Mouse (Mus musculus): Measurements from ENCODE around the gene Nfic. TPM values are rescaled to one million over a fixed set of nuclear protein-coding genes. Genes with fewer than 3 reads are reported as not detected.
A peak's percentile ranks its signal among the peaks of the same experiment; 100 is the strongest.

The Nfic gene
- polyA plus RNA-seq, 2 experiments = 1.3 to 4.6 TPM

DNA sequence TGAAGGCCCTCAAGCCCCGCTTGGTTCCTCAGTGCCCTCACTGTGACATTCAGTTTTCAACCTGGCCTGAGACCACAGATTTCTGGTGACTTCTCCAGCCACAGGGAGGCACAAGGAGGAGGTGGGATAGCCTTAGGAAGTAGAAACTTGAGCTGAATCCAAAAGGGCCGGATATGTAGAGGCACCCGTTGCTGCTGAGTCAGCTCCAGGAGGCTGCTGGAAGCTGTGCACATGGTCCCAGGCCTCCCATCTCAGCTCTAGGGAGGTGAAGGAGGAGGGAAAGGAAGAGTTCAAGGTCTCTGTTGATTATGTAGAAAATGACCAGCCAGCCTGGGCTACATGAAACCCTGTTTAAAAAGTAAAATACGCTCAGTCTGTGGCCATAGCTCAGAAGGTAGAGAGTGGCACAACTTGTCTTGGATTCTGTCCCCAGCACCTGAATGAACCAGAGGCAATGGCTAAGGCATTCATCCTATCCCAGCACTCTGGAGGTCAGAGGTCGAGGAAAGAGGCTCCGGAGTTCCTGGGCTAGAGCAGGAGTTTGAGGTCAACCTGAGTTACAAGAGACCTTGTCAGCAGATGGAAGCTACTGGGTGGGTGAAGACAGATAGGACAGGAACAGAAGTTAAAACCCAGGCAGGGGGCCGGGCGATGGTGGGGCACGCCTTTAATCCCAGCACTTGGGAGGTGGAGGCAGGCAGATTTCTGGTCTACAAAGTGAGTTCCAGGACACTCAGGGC is 100.5 kb downstream of the Nfic start:
- H3K9me3 ChIP-seq (ENCODE audit: control insufficient read depth, low read length) = no peaks in the 10 kb centered on the region
- TF ChIP-seq CTCF (IDR thresholded peaks at IDR 0.05; ENCODE audit: low read depth) = no peak
- TF ChIP-seq EP300 (IDR thresholded peaks at IDR 0.05; ENCODE audit: low read depth) = no peak
- H3K27me3 ChIP-seq (ENCODE audit: control insufficient read depth, insufficient read depth, low read length) = no peaks in the 10 kb centered on the region
- no peak overlapping the region for H3K4me2 ChIP-seq (ENCODE audit: low read depth)
- H3K9ac ChIP-seq (replicated peaks) = no peak overlapping the region
- WGBS (ENCODE audit: insufficient replicate concordance) = 65% methylated on average over 9 of the region's 9 CpGs
- H3K4me1 ChIP-seq (replicated peaks; ENCODE audit: control insufficient read depth in 2 of 2, insufficient read depth in 2 of 2, low read length in 1 of 2) = peaks cover 40 to 44% of the 10 kb centered on the region in 2 experiments
- H3K4me3 ChIP-seq (ENCODE audit: insufficient read depth in 1 of 2, low read depth in 2 of 2, low read length in 2 of 2) = no peak overlapping the region
- no peaks in the 10 kb centered on the region for H3K36me3 ChIP-seq (replicated peaks; ENCODE audit: control insufficient read depth, insufficient read depth, low read depth)
- no peak for ATAC-seq (ENCODE audit: insufficient read depth)
- no peak for DNase-seq (ENCODE audit: low read depth in 3 of 3, low spot score in 3 of 3)
- H3K27ac ChIP-seq = no peak overlapping the region

DNA sequence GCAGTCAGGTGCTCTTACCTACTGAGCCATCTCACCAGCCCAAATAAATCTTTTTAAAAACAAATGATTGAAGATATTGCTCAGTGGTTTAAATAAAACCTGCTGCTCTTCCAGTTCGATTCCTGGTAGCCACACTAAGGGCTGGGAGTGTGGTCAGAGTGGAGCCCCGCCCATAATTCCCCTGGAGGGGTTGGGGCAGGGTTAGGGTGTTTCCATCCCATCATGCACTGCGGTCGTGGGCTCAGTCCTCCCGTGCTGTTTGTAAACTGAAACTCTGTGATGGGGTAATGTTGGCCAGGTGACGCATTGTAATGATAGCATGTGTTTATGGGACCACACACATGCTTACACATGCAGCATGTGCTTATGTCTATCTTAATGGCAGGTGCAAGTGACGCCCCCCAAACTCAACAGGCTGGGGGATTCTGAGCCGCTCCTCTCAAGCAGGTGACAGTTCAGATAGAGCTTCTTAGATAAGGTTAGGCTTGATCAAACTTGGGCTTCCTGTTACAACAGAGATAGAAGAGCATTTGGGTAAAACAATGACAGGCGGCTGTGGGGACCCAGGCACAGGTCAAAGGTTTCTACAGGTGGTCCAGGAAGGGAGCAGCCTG is 103.7 kb downstream of the Nfic start:
- DNase-seq (ENCODE audit: low read depth in 3 of 3, low spot score in 3 of 3) (peak; percentile 77 to 79 (median 79)), ATAC-seq (ENCODE audit: insufficient read depth) (peak; percentile 27; the same call in 1 of the 2 replicates)
- H3K27me3 ChIP-seq (ENCODE audit: control insufficient read depth, insufficient read depth, low read length) = no peaks in the 10 kb centered on the region
- no peak for TF ChIP-seq CTCF (IDR thresholded peaks at IDR 0.05; ENCODE audit: low read depth)
- peak; percentile 26; the same call in 1 of the 2 replicates for TF ChIP-seq EP300 (IDR thresholded peaks at IDR 0.05; ENCODE audit: low read depth)
- WGBS (ENCODE audit: insufficient replicate concordance) = 2% methylated on average over 9 of the region's 9 CpGs
- H3K4me2 ChIP-seq (ENCODE audit: low read depth) = peak overlapping the region; percentile 74
- H3K9ac ChIP-seq (replicated peaks) = peak overlapping the region; percentile 62
- no peaks in the 10 kb centered on the region for H3K9me3 ChIP-seq (ENCODE audit: control insufficient read depth, low read length)
- peak overlapping the region; percentile 76 for H3K27ac ChIP-seq
- H3K4me3 ChIP-seq (ENCODE audit: insufficient read depth in 1 of 2, low read depth in 2 of 2, low read length in 2 of 2) = peak overlapping the region; percentile 43 to 59
- H3K4me1 ChIP-seq (replicated peaks; ENCODE audit: control insufficient read depth in 2 of 2, insufficient read depth in 2 of 2, low read length in 1 of 2) = peaks cover 44 to 47% of the 10 kb centered on the region in 2 experiments
- H3K36me3 ChIP-seq (replicated peaks; ENCODE audit: control insufficient read depth, insufficient read depth, low read depth) = peaks cover 4% of the 10 kb centered on the region

DNA sequence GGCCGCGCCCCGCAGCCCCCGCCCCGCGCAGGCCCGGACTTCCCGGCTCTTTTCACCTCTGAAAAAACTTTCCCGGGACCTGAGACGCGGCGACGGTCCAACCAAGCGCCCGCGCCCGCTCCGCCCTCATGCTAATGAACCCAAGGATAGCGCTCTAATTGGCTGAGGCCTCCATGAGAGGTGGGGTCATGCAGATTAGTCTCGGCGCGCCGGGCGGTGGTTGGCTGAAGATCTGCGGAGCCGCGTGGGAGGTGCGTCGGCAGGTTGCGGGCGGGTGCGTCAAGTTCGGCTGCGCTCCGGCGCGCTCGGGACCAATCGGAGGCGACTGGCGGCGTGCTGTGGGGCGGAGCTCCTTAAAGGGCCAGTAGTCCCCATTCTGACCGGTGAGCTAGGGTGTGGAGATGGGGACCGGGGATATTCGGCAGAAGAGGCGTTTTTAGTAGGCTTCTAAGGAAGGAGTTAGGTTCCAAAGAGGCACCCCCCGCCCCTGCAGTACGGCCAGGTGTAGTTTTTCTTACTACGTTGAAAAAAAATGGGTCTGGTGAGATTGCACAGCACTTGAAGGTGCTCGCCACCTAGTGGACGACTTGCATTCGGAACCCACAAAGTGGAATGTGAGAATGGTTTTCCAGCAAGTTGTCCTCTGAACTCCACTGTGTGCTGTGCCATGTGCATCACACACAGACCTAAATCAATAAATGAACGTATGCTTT is 104.9 kb downstream of the Nfic start, which contains the start of gene Hmg20b:
Gene Hmg20b (minus strand): TSS at position 130 of the 713 bp plus-strand sequence.
- Histone ChIP-seq H3K36me3 (replicated peaks; ENCODE audit: control insufficient read depth, insufficient read depth, low read depth) (peaks cover 4% of the 10 kb centered on the region), H3K4me1 (replicated peaks; ENCODE audit: control insufficient read depth in 2 of 2, insufficient read depth in 2 of 2, low read length in 1 of 2) (peaks cover 40 to 43% of the 10 kb centered on the region in 2 experiments), H3K27ac (peak within 1 kb of the TSS; percentile 80), H3K27me3 (ENCODE audit: control insufficient read depth, insufficient read depth, low read length) (peaks cover 3% of the 10 kb centered on the region; the same call in 1 of the 2 replicates), H3K9me3 (ENCODE audit: control insufficient read depth, low read length) (no peaks in the 10 kb centered on the region), H3K4me2 (ENCODE audit: low read depth) (peak within 1 kb of the TSS; percentile 79), H3K4me3 (ENCODE audit: insufficient read depth in 1 of 2, low read depth in 2 of 2, low read length in 2 of 2) (peak within 1 kb of the TSS; percentile 79 to 84), H3K9ac (replicated peaks) (peak within 1 kb of the TSS; percentile 93)
- under 1% methylated on average over 54 of the region's 54 CpGs for WGBS (ENCODE audit: insufficient replicate concordance)
- TF ChIP-seq CTCF (IDR thresholded peaks at IDR 0.05; ENCODE audit: low read depth) (peak; percentile 96), EP300 (IDR thresholded peaks at IDR 0.05; ENCODE audit: low read depth) (no peak)
- ATAC-seq (ENCODE audit: insufficient read depth) (peak; percentile 90), DNase-seq (ENCODE audit: low read depth in 3 of 3, low spot score in 3 of 3) (peak; percentile 99)

DNA sequence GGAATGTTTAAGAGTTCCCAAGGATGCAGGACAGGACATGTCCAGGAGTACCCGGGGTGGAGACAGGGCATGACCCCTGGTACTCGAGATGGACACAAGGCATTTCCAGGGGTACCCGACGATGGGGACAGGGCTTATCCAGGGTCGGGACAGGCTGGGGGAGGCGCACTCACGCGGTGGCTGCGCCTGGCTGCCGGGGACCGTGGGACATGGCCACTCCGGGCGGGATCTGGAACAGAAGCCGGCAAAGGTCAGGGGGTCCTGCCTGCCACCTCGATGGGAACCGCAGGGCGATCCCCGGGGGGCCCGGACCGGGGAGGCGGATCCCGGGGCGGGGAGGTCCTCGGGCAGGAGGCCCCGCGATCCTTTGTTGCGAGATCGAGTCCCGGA is 105.5 kb downstream of the Nfic start:
- Histone ChIP-seq H3K27ac (peak overlapping the region; percentile 80), H3K4me2 (ENCODE audit: low read depth) (peak overlapping the region; percentile 79), H3K36me3 (replicated peaks; ENCODE audit: control insufficient read depth, insufficient read depth, low read depth) (peaks cover 4% of the 10 kb centered on the region), H3K4me1 (replicated peaks; ENCODE audit: control insufficient read depth in 2 of 2, insufficient read depth in 2 of 2, low read length in 1 of 2) (peaks cover 40 to 43% of the 10 kb centered on the region in 2 experiments), H3K27me3 (ENCODE audit: control insufficient read depth, insufficient read depth, low read length) (peaks cover 8% of the 10 kb centered on the region), H3K9me3 (ENCODE audit: control insufficient read depth, low read length) (no peaks in the 10 kb centered on the region), H3K4me3 (ENCODE audit: insufficient read depth in 1 of 2, low read depth in 2 of 2, low read length in 2 of 2) (peak overlapping the region; percentile 79 to 84), H3K9ac (replicated peaks) (peak overlapping the region; percentile 93)
- WGBS (ENCODE audit: insufficient replicate concordance) = under 1% methylated on average over 29 of the region's 29 CpGs
- TF ChIP-seq CTCF (IDR thresholded peaks at IDR 0.05; ENCODE audit: low read depth) = no peak
- TF ChIP-seq EP300 (IDR thresholded peaks at IDR 0.05; ENCODE audit: low read depth) = no peak
- ATAC-seq (ENCODE audit: insufficient read depth) = no peak; the same call in 1 of the 2 replicates
- no peak for DNase-seq (ENCODE audit: low read depth in 3 of 3, low spot score in 3 of 3)
